Mouse (Mus musculus) CH12.LX (cell line): ENCODE measurements around the gene Kcnb1.

Experiments
- CTCF ChIP-seq, 2 experiments: IDR thresholded peaks in 1 of 2; conservative IDR thresholded peaks in 1 of 2; 2 replicates each; pipeline ENCODE4 v1.5.1; 2011 to 2012; ENCODE audit warnings: low read depth in 2 of 2, low read length in 2 of 2, improper control_type of control experiment in 1 of 2, inconsistent platforms in 1 of 2, mild to moderate bottlenecking in 1 of 2, moderate library complexity in 1 of 2
- ELF1 ChIP-seq: IDR thresholded peaks from 2 replicates; pipeline ENCODE4 v1.6.1; 2014; ENCODE audit warnings: low read depth, mild to moderate bottlenecking, inconsistent platforms, low read length, improper control_type of control experiment
- MAX ChIP-seq: IDR thresholded peaks from 2 replicates; pipeline ENCODE4 v1.6.1; 2011; ENCODE audit warnings: low read length, improper control_type of control experiment
- POLR2A ChIP-seq: IDR thresholded peaks from 2 replicates; pipeline ENCODE4 v1.6.1; 2011; ENCODE audit warnings: low read depth, mild to moderate bottlenecking, improper control_type of control experiment, low read length
- USF1 ChIP-seq: IDR thresholded peaks from 2 replicates; pipeline ENCODE4 v1.6.1; 2014; ENCODE audit warnings: low read depth, mild to moderate bottlenecking, inconsistent platforms, low read length, improper control_type of control experiment

DNA sequence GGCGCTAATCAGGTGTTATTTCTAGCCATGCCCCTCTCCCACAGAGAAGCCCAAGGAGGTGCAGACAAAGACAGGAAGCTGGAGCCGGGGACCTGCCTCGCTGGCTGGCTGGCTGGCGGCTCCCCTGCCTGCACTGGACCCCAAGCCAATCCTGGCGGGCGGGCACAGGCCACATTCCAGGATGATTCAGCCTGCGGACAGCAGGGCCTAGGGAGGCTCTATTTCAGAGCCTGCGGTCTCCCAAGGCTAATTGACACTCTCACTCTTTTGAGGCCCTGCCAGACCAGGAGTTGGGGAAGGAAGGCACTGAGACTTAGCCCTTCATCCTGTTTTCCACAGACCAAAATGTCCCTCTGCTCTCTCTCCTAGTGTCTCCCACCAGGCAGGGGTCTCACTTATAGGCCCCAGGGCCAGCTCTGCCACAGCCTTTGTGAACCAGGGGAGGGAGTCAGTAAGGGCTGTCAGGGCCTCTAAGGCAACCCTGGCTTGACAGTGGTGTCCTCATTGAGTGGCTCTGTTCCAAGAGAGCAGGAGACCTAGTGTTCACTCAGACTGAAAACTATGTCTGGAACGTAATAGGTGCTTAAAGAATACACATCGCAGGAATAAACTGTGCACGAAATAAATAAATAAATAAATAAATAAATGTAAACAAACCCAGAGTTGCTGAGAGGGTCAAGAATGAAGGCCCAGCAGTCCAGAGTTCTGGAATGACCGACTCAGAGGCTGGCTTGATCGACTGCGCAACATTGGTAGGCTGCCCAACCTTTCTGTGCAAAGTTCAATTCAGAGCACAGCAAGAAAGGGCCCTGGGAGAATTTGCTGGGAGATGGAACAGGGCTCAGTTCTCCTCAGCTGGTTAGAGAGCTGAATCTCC is 42.4 kb upstream of the Kcnb1 start:
- TF ChIP-seq POLR2A (no peak), CTCF (conservative IDR thresholded peaks at IDR 0.05 in 1 of 2, IDR thresholded peaks at IDR 0.05 in 1 of 2; ENCODE audit: low read depth in 2 of 2, low read length in 2 of 2) (no peak), ELF1 (no peak), USF1 (no peak), MAX (no peak)
